Mouse (Mus musculus) MEL (cell line): ENCODE measurements around the gene Arl13a. TPM values are rescaled to one million over a fixed set of nuclear protein-coding genes. Genes with fewer than 3 reads are reported as not detected.
A peak's percentile ranks its signal among the peaks of the same experiment; 100 is the strongest.

Source experiments
- DNase-seq: peaks from one replicate; pipeline ENCODE4 v3.0.0; 2011; ENCODE audit warnings: low read depth, low spot score
- H3K27ac ChIP-seq: 2 replicates; pipeline ENCODE4 v1.5.1; 2012; ENCODE audit warnings: low read depth, mild to moderate bottlenecking, control low read depth, low read length, moderate library complexity; ENCODE audit not compliant: control insufficient read depth
- H3K27me3 ChIP-seq, 2 experiments: fragments of 150-350 bp in 1 of 2; sonication (generic) in 1 of 2; 2 replicates each; pipeline ENCODE4 v1.6.1; 2012; ENCODE audit warnings: low read length in 2 of 2, mild to moderate bottlenecking in 2 of 2, improper control_type of control experiment in 1 of 2, moderate library complexity in 1 of 2; ENCODE audit not compliant: insufficient read depth in 2 of 2, control insufficient read depth in 1 of 2
- H3K36me3 ChIP-seq, 2 experiments: 2 replicates each; pipeline ENCODE4 v1.6.1; 2012 to 2014; ENCODE audit warnings: low read length in 2 of 2, improper control_type of control experiment in 1 of 2, inconsistent platforms in 1 of 2, mild to moderate bottlenecking in 1 of 2; ENCODE audit not compliant: insufficient read depth in 2 of 2, control insufficient read depth in 1 of 2
- H3K4me1 ChIP-seq, 2 experiments: fragments of 150-350 bp in 1 of 2; sonication (generic) in 1 of 2; 2 replicates each; pipeline ENCODE4 v1.6.1; 2012; ENCODE audit warnings: low read length in 2 of 2, improper control_type of control experiment in 1 of 2, mild to moderate bottlenecking in 1 of 2; ENCODE audit not compliant: insufficient read depth in 2 of 2, control insufficient read depth in 1 of 2
- H3K4me3 ChIP-seq, 2 experiments: fragments of 150-350 bp in 1 of 2; sonication (generic) in 1 of 2; 2 replicates each; pipeline ENCODE4 v1.5.1; 2012; ENCODE audit warnings: low read depth in 2 of 2, low read length in 2 of 2, mild to moderate bottlenecking in 2 of 2, moderate library complexity in 2 of 2, control low read depth in 1 of 2, improper control_type of control experiment in 1 of 2; ENCODE audit not compliant: control insufficient read depth in 1 of 2, insufficient read depth in 1 of 2
- H3K79me2 ChIP-seq: 2 replicates; pipeline ENCODE4 v1.6.1; 2012; ENCODE audit warnings: mild to moderate bottlenecking, low read length, moderate library complexity; ENCODE audit not compliant: control insufficient read depth, poor library complexity, insufficient read depth
- H3K9ac ChIP-seq: 2 replicates; pipeline ENCODE4 v1.6.1; 2012; ENCODE audit warnings: low read depth, mild to moderate bottlenecking, control low read depth, low read length, moderate library complexity; ENCODE audit not compliant: control insufficient read depth, poor library complexity, severe bottlenecking
- H3K9me3 ChIP-seq: fragments of 150-350 bp; sonication (generic); replicated peaks from 2 replicates; pipeline ENCODE4 v1.6.1; 2012; ENCODE audit warnings: mild to moderate bottlenecking, low read length, improper control_type of control experiment, moderate library complexity; ENCODE audit not compliant: insufficient read depth
- BHLHE40 ChIP-seq: IDR thresholded peaks from 2 replicates; pipeline ENCODE4 v1.6.1; 2012; ENCODE audit warnings: low read depth, mild to moderate bottlenecking, inconsistent platforms, low read length, improper control_type of control experiment, borderline replicate concordance
- CHD2 ChIP-seq: IDR thresholded peaks from 2 replicates; pipeline ENCODE4 v1.6.1; 2011; ENCODE audit warnings: low read length, improper control_type of control experiment
- CTCF ChIP-seq, 3 experiments: IDR thresholded peaks in 2 of 3; conservative IDR thresholded peaks in 1 of 3; 2 replicates each; pipeline ENCODE4 v1.5.1; 2011 to 2012; ENCODE audit warnings: low read length in 3 of 3, low read depth in 2 of 3, mild to moderate bottlenecking in 2 of 3, improper control_type of control experiment in 1 of 3, inconsistent platforms in 1 of 3, mixed read lengths in 1 of 3, moderate library complexity in 1 of 3; ENCODE audit not compliant: control insufficient read depth in 1 of 3, insufficient read depth in 1 of 3, poor library complexity in 1 of 3, severe bottlenecking in 1 of 3
- ELF1 ChIP-seq: IDR thresholded peaks from 2 replicates; pipeline ENCODE4 v1.6.1; 2014; ENCODE audit warnings: low read depth, mild to moderate bottlenecking, inconsistent platforms, low read length, improper control_type of control experiment, moderate library complexity
- EP300 ChIP-seq, 2 experiments: IDR thresholded peaks; 2 replicates each; pipeline ENCODE4 v1.6.1; 2011; ENCODE audit warnings: improper control_type of control experiment in 2 of 2, low read length in 2 of 2, low read depth in 1 of 2, mild to moderate bottlenecking in 1 of 2
- ETS1 ChIP-seq: IDR thresholded peaks from 2 replicates; pipeline ENCODE4 v1.6.1; 2012; ENCODE audit warnings: low read depth, mild to moderate bottlenecking, inconsistent platforms, low read length, improper control_type of control experiment, moderate library complexity
- GABPA ChIP-seq: IDR thresholded peaks from 2 replicates; pipeline ENCODE4 v1.6.1; 2012; ENCODE audit warnings: low read depth, mild to moderate bottlenecking, inconsistent platforms, low read length, improper control_type of control experiment, moderate library complexity
- GATA1 ChIP-seq: IDR thresholded peaks from 2 replicates; pipeline ENCODE4 v1.6.1; 2011; ENCODE audit warnings: low read depth, low read length, improper control_type of control experiment
- HCFC1 ChIP-seq: IDR thresholded peaks from 2 replicates; pipeline ENCODE4 v1.6.1; 2012; ENCODE audit warnings: low read depth, mild to moderate bottlenecking, inconsistent platforms, low read length, improper control_type of control experiment, moderate library complexity
- MAFK ChIP-seq: IDR thresholded peaks from 2 replicates; pipeline ENCODE4 v1.6.1; 2011; ENCODE audit warnings: low read depth, mild to moderate bottlenecking, low read length, improper control_type of control experiment, borderline replicate concordance
- MAZ ChIP-seq: IDR thresholded peaks from 2 replicates; pipeline ENCODE4 v1.6.1; 2012; ENCODE audit warnings: low read depth, mild to moderate bottlenecking, inconsistent platforms, low read length, improper control_type of control experiment
- MEF2A ChIP-seq: IDR thresholded peaks from 2 replicates; pipeline ENCODE4 v1.6.1; 2014; ENCODE audit warnings: low read depth, mild to moderate bottlenecking, inconsistent platforms, low read length, improper control_type of control experiment; ENCODE audit not compliant: poor library complexity, insufficient replicate concordance, severe bottlenecking; ENCODE audit errors: extremely low read depth
- MYC ChIP-seq: IDR thresholded peaks from 2 replicates; pipeline ENCODE4 v1.6.1; 2011; ENCODE audit warnings: low read depth, mild to moderate bottlenecking, low read length, improper control_type of control experiment, moderate library complexity
- NELFE ChIP-seq: IDR thresholded peaks from 2 replicates; pipeline ENCODE4 v1.6.1; 2011; ENCODE audit warnings: low read depth, low read length, improper control_type of control experiment
- NRF1 ChIP-seq: IDR thresholded peaks from 2 replicates; pipeline ENCODE4 v1.6.1; 2014; ENCODE audit warnings: low read depth, mild to moderate bottlenecking, inconsistent platforms, low read length, improper control_type of control experiment, moderate library complexity; ENCODE audit not compliant: poor library complexity, insufficient read depth, severe bottlenecking
- POLR2A ChIP-seq, 2 experiments: IDR thresholded peaks; 2 replicates each; pipeline ENCODE4 v1.6.1; 2011 to 2012; ENCODE audit warnings: low read length in 2 of 2, mild to moderate bottlenecking in 2 of 2, control low read depth in 1 of 2, improper control_type of control experiment in 1 of 2, low read depth in 1 of 2, moderate library complexity in 1 of 2; ENCODE audit not compliant: control insufficient read depth in 1 of 2, insufficient read depth in 1 of 2, poor library complexity in 1 of 2
- POLR2AphosphoS2 ChIP-seq: IDR thresholded peaks from 2 replicates; pipeline ENCODE4 v1.6.1; 2011; ENCODE audit warnings: low read length, improper control_type of control experiment
- RAD21 ChIP-seq: IDR thresholded peaks from 2 replicates; pipeline ENCODE4 v1.6.1; 2011; ENCODE audit warnings: mild to moderate bottlenecking, low read depth, low read length, improper control_type of control experiment
- TAL1 ChIP-seq: IDR thresholded peaks from 2 replicates; pipeline ENCODE4 v1.6.1; 2012; ENCODE audit warnings: mild to moderate bottlenecking, inconsistent platforms, low read length, moderate library complexity, mixed read lengths
- TBP ChIP-seq: IDR thresholded peaks from 2 replicates; pipeline ENCODE4 v1.8.0; 2011; ENCODE audit warnings: low read depth, low read length, improper control_type of control experiment
- USF1 ChIP-seq: IDR thresholded peaks from 2 replicates; pipeline ENCODE4 v1.6.1; 2014; ENCODE audit warnings: low read depth, mild to moderate bottlenecking, inconsistent platforms, low read length, improper control_type of control experiment, moderate library complexity
- USF2 ChIP-seq, 2 experiments: IDR thresholded peaks; 2 replicates each; pipeline ENCODE4 v1.6.1; 2011 to 2012; ENCODE audit warnings: improper control_type of control experiment in 2 of 2, low read length in 2 of 2, borderline replicate concordance in 1 of 2, inconsistent platforms in 1 of 2, low read depth in 1 of 2, mild to moderate bottlenecking in 1 of 2; ENCODE audit not compliant: insufficient read depth in 1 of 2
- ZMIZ1 ChIP-seq: IDR thresholded peaks from 2 replicates; pipeline ENCODE4 v1.6.1; 2012; ENCODE audit warnings: low read depth, mild to moderate bottlenecking, inconsistent platforms, low read length, improper control_type of control experiment, moderate library complexity
- ZNF384 ChIP-seq: IDR thresholded peaks from 2 replicates; pipeline ENCODE4 v1.6.1; 2012; ENCODE audit warnings: low read depth, mild to moderate bottlenecking, inconsistent platforms, low read length, improper control_type of control experiment
- polyA plus RNA-seq, 2 experiments: library from polyadenylated mRNA; stranded (reverse) in 1 of 2; unstranded in 1 of 2; fragments of >175 nt in 1 of 2; fragments of >200 nt in 1 of 2; gene quantifications; 2 replicates each; pipeline versions ENCODE4 v1.2.1 to v1.2.4; 2012; ENCODE audit warnings: low replicate concordance in 2 of 2, low read depth in 1 of 2; ENCODE audit not compliant: insufficient read length in 2 of 2, insufficient read depth in 1 of 2, missing spikeins in 1 of 2
- total RNA-seq: library from RNA; depleted of rRNA; stranded (reverse); fragments of 300-350 nt; gene quantifications from 2 replicates; pipeline ENCODE4 v1.2.3, GENCODE M21; 2012

The Arl13a gene
- total and polyA plus RNA-seq, 3 experiments, result 0.25 TPM; not detected in 2

- Histone ChIP-seq H3K27me3 (no peaks in the 10 kb centered on the region), H3K4me3 (no peak within 1 kb of the TSS), H3K4me1 (peaks cover 0 to 7% of the 10 kb centered on the region in 2 experiments; a peak in 2 of 4 replicates), H3K79me2 (no peaks in the 10 kb centered on the region), H3K27ac (no peak within 1 kb of the TSS), H3K9me3 (no peaks in the 10 kb centered on the region), H3K9ac (no peak within 1 kb of the TSS), H3K36me3 (peaks cover 12% of the 10 kb centered on the region in 2 experiments)
- TF ChIP-seq ZMIZ1 (no peak), MEF2A (no peak), POLR2AphosphoS2 (no peak), TAL1 (no peak), GATA1 (no peak), USF2 (IDR thresholded peaks at IDR 0.05; ENCODE audit: borderline replicate concordance in 1 of 2, insufficient read depth in 1 of 2, low read depth in 1 of 2, low read length in 2 of 2) (no peak), HCFC1 (no peak), MAZ (no peak), GABPA (no peak), USF1 (no peak), ETS1 (no peak), EP300 (IDR thresholded peaks at IDR 0.05; ENCODE audit: low read depth in 1 of 2, low read length in 2 of 2) (no peak), CTCF (IDR thresholded peaks at IDR 0.05 in 2 of 3, conservative IDR thresholded peaks at IDR 0.05 in 1 of 3; ENCODE audit: control insufficient read depth in 1 of 3, insufficient read depth in 1 of 3, low read depth in 2 of 3, low read length in 3 of 3, poor library complexity in 1 of 3, severe bottlenecking in 1 of 3) (no peak), RAD21 (no peak), ZNF384 (no peak), BHLHE40 (no peak)
- no peak for DNase-seq
Observed at GRCm38 (mm10) chrX:134221856-134222255, 34.6 kb downstream of the Arl13a start, which contains the start of gene Nox1. Gene Nox1, minus strand, starts transcription at chrX:134221956.

GRCm38 (mm10) chrX:134233048-134233447 lies 45.7 kb downstream of the Arl13a start:
- Histone ChIP-seq H3K79me2 (no peaks in the 10 kb centered on the region), H3K9me3 (no peaks in the 10 kb centered on the region), H3K27me3 (no peaks in the 10 kb centered on the region), H3K9ac (no peak overlapping the region), H3K4me3 (no peak overlapping the region), H3K27ac (no peak overlapping the region), H3K36me3 (peaks cover 0 to 14% of the 10 kb centered on the region in 2 experiments; a peak in 2 of 4 replicates), H3K4me1 (no peaks in the 10 kb centered on the region; a peak in 1 of 4 replicates)
- TF ChIP-seq POLR2AphosphoS2, result no peak
- no peak for TF ChIP-seq RAD21
- no peak for TF ChIP-seq HCFC1
- TF ChIP-seq NRF1, result no peak
- no peak for TF ChIP-seq ZMIZ1
- no peak for TF ChIP-seq MAFK
- no peak for TF ChIP-seq GABPA
- no peak for TF ChIP-seq MYC
- TF ChIP-seq POLR2A (IDR thresholded peaks at IDR 0.05; ENCODE audit: control insufficient read depth in 1 of 2, insufficient read depth in 1 of 2, low read depth in 1 of 2, low read length in 2 of 2, poor library complexity in 1 of 2), result no peak
- no peak for TF ChIP-seq MEF2A
- TF ChIP-seq NELFE, result no peak
- TF ChIP-seq TBP, result no peak
- no peak for TF ChIP-seq ELF1
- no peak for TF ChIP-seq ETS1
- no peak for TF ChIP-seq USF2 (IDR thresholded peaks at IDR 0.05; ENCODE audit: borderline replicate concordance in 1 of 2, insufficient read depth in 1 of 2, low read depth in 1 of 2, low read length in 2 of 2)
- no peak for TF ChIP-seq CHD2
- DNase-seq, result peak; percentile 29
